Mouse (Mus musculus) C2C12 (cell line): ENCODE data around the gene Zbtb18. TPM values are rescaled to one million over a fixed set of nuclear protein-coding genes. Genes with fewer than 3 reads are reported as not detected.

Experiments used
- H3K27me3 ChIP-seq: one replicate; pipeline ENCODE4 v1.6.1; 2011; ENCODE audit not compliant: control insufficient read depth, insufficient read depth, insufficient read length
- H3K36me3 ChIP-seq: one replicate; pipeline ENCODE4 v1.6.1; 2011; ENCODE audit not compliant: control insufficient read depth, insufficient read depth
- H3K4me3 ChIP-seq: one replicate; pipeline ENCODE4 v1.5.1; 2011; ENCODE audit warnings: mild to moderate bottlenecking, control low read depth; ENCODE audit not compliant: poor library complexity, insufficient read depth, severe bottlenecking
- H3K79me2 ChIP-seq: one replicate; pipeline ENCODE4 v1.6.1; 2011; ENCODE audit not compliant: control insufficient read depth, insufficient read depth
- H3K79me3 ChIP-seq: one replicate; pipeline ENCODE4 v1.6.1; 2011; ENCODE audit warnings: low read depth, control low read depth
- H3ac ChIP-seq: one replicate; pipeline ENCODE3; 2011; ENCODE audit warnings: low read depth; ENCODE audit not compliant: control insufficient read depth, insufficient read length
- CEBPB ChIP-seq: IDR thresholded peaks from one replicate; pipeline ENCODE4 v1.6.1; 2011; ENCODE audit warnings: low read depth, mild to moderate bottlenecking, control low read depth, moderate library complexity
- CTCF ChIP-seq: IDR thresholded peaks from one replicate; pipeline ENCODE4 v1.5.1; 2011; ENCODE audit not compliant: control insufficient read depth, insufficient read depth, insufficient read length
- FOSL1 ChIP-seq: IDR thresholded peaks from one replicate; pipeline ENCODE4 v1.8.0; 2011; ENCODE audit warnings: mild to moderate bottlenecking, low read length; ENCODE audit not compliant: poor library complexity, insufficient read depth, severe bottlenecking
- MAX ChIP-seq: IDR thresholded peaks from one replicate; pipeline ENCODE4 v1.6.1; 2011; ENCODE audit warnings: mild to moderate bottlenecking, control low read depth
- MYOD1 ChIP-seq: IDR thresholded peaks from one replicate; pipeline ENCODE4 v1.6.1; 2011; ENCODE audit warnings: low read depth; ENCODE audit not compliant: control insufficient read depth, insufficient read length
- MYOG ChIP-seq: IDR thresholded peaks from one replicate; pipeline ENCODE4 v1.6.1; 2011; ENCODE audit not compliant: control insufficient read depth, insufficient read length; ENCODE audit errors: extremely low read depth
- USF1 ChIP-seq: IDR thresholded peaks from one replicate; pipeline ENCODE4 v1.6.1; 2011; ENCODE audit warnings: low read depth, mild to moderate bottlenecking, control low read depth, moderate library complexity
- polyA plus RNA-seq: library from polyadenylated mRNA; unstranded; fragments of >200 nt; fragmentation: generic; extraction: Trizol; gene quantifications from one replicate; pipeline ENCODE4 v1.2.1, GENCODE M21; 2012; ENCODE audit warnings: missing spikeins

Zbtb18 gene
- polyA plus RNA-seq, 1 experiment, result 7.5 TPM

GRCm38 (mm10) chr1:177440411-177440810, 1.7 kb upstream of the Zbtb18 start:
- TF ChIP-seq MYOD1 (no peak), MYOG (no peak), USF1 (no peak), FOSL1 (no peak), MAX (no peak), CTCF (no peak), CEBPB (no peak)
- Histone ChIP-seq H3ac (no peak overlapping the region), H3K4me3 (no peak overlapping the region), H3K79me3 (no peaks in the 10 kb centered on the region), H3K79me2 (peaks cover 6% of the 10 kb centered on the region), H3K36me3 (no peaks in the 10 kb centered on the region), H3K27me3 (no peaks in the 10 kb centered on the region)

- TF ChIP-seq USF1, result no peak
- no peak for TF ChIP-seq FOSL1
- TF ChIP-seq MYOG, result no peak
- no peak for TF ChIP-seq CEBPB
- TF ChIP-seq MAX, result no peak
- no peak for TF ChIP-seq MYOD1
- no peak for TF ChIP-seq CTCF
- Histone ChIP-seq H3ac (peak overlapping the region; percentile 66), H3K4me3 (peak overlapping the region; percentile 40), H3K79me3 (no peaks in the 10 kb centered on the region), H3K36me3 (no peaks in the 10 kb centered on the region), H3K79me2 (peaks cover 10% of the 10 kb centered on the region), H3K27me3 (no peaks in the 10 kb centered on the region)
Measured at GRCm38 (mm10) chr1:177440981-177441491, 1.1 kb upstream of the Zbtb18 start.

- TF ChIP-seq MYOG (no peak), CEBPB (no peak), MAX (no peak), CTCF (no peak), MYOD1 (no peak), FOSL1 (no peak), USF1 (no peak)
- H3K79me3 ChIP-seq, result no peaks in the 10 kb centered on the region
- no peaks in the 10 kb centered on the region for H3K36me3 ChIP-seq
- H3K79me2 ChIP-seq, result peaks cover 10% of the 10 kb centered on the region
- peak overlapping the region; percentile 66 for H3ac ChIP-seq
- no peaks in the 10 kb centered on the region for H3K27me3 ChIP-seq
- H3K4me3 ChIP-seq, result peak overlapping the region; percentile 40
Measured at GRCm38 (mm10) chr1:177441492-177442195, 507 bp upstream of the Zbtb18 start.

GRCm38 (mm10) chr1:177442821-177443723, 921 bp downstream of the Zbtb18 start:
- Histone ChIP-seq H3K79me3 (no peaks in the 10 kb centered on the region), H3K27me3 (no peaks in the 10 kb centered on the region), H3K4me3 (peak overlapping the region; percentile 57), H3K36me3 (peaks cover 13% of the 10 kb centered on the region), H3ac (peak overlapping the region; percentile 65), H3K79me2 (peaks cover 10% of the 10 kb centered on the region)
- TF ChIP-seq USF1 (no peak), CEBPB (no peak), FOSL1 (no peak), MYOG (no peak), MAX (no peak), CTCF (no peak), MYOD1 (no peak)

- TF ChIP-seq CTCF, result no peak
- no peak for TF ChIP-seq FOSL1
- no peak for TF ChIP-seq MAX
- no peak for TF ChIP-seq MYOD1
- no peak for TF ChIP-seq MYOG
- no peak for TF ChIP-seq CEBPB
- TF ChIP-seq USF1, result no peak
- Histone ChIP-seq H3K27me3 (no peaks in the 10 kb centered on the region), H3K4me3 (peak overlapping the region; percentile 57), H3K79me2 (peaks cover 10% of the 10 kb centered on the region), H3K36me3 (peaks cover 18% of the 10 kb centered on the region), H3ac (no peak overlapping the region), H3K79me3 (no peaks in the 10 kb centered on the region)
Measured at GRCm38 (mm10) chr1:177443724-177444482, 1.8 kb downstream of the Zbtb18 start.
